In the genomic region with DNA sequence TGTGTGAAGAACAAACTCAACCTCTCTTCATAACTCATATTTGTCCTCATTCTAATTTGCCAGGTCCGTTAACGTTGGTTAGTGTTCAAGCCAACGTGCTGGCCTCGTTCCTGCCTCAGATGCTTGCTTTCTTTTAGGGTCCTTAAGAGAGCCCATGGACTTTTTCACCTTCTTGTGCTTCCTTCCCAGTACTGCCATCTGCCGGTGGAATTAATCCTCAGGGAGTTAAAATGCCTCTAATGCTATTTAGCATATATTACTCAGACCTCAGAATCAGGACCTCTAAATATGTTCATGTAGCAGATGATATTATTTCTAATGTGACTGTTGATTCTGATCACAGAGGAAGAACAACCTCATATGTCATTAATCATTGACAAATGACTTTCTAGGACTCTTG, we compare ENCODE assay signal across 11 mouse cellular contexts. TPM values are rescaled to one million over a fixed set of nuclear protein-coding genes. Genes with fewer than 3 reads are reported as not detected.
A peak's percentile ranks its signal among the peaks of the same experiment; 100 is the strongest.
DNase-seq lines count a peak whose midpoint lies in the region; ATAC-seq and TF ChIP-seq lines count a peak whose summit lies in the region.
"Had no signal": no experiment of that assay in that cellular context is flagged by ENCODE, and none has a peak within 500 bp of the region (broad histone marks: within the 10 kb centered on the region; RNA-seq: fewer than 3 reads in every experiment).

No protein-coding gene starts in this region.

- no peak overlapping the region for H3K4me3 ChIP-seq in forebrain, embryonic 14.5 days (ENCODE audit: low read depth, low read length)
- H3K4me3 ChIP-seq in forebrain, embryonic 12.5 days (replicated peaks), result no peak overlapping the region
- H3K4me3 ChIP-seq in stomach, postnatal 0 days (ENCODE audit: low read depth, low read length), result no peak overlapping the region
- no peak overlapping the region for H3K4me3 ChIP-seq in intestine, embryonic 16.5 days (ENCODE audit: low read length)
- no peak overlapping the region for H3K4me3 ChIP-seq in hindbrain, embryonic 14.5 days (replicated peaks; ENCODE audit: low read length)
- H3K4me3 ChIP-seq: limb, embryonic 13.5 days; megakaryocyte, embryonic 14.5 days had no signal

- H3K36me3 ChIP-seq in forebrain, embryonic 14.5 days (ENCODE audit: control insufficient read depth, insufficient read depth, low read length), result no peaks in the 10 kb centered on the region
- H3K36me3 ChIP-seq in forebrain, embryonic 12.5 days (replicated peaks), result no peaks in the 10 kb centered on the region
- no peaks in the 10 kb centered on the region for H3K36me3 ChIP-seq in stomach, postnatal 0 days (ENCODE audit: control insufficient read depth, insufficient read depth, low read length)
- H3K36me3 ChIP-seq in intestine, embryonic 16.5 days (ENCODE audit: control insufficient read depth, insufficient read depth, low read length), result no peaks in the 10 kb centered on the region
- H3K36me3 ChIP-seq in hindbrain, embryonic 14.5 days (replicated peaks; ENCODE audit: control insufficient read depth, insufficient read depth), result no peaks in the 10 kb centered on the region
- H3K36me3 ChIP-seq: limb, embryonic 13.5 days had no signal

- H3K9me3 ChIP-seq in forebrain, embryonic 14.5 days (replicated peaks; ENCODE audit: control insufficient read depth, low read length), result no peaks in the 10 kb centered on the region
- no peaks in the 10 kb centered on the region for H3K9me3 ChIP-seq in forebrain, embryonic 12.5 days
- H3K9me3 ChIP-seq in stomach, postnatal 0 days (ENCODE audit: control insufficient read depth, low read length), result no peaks in the 10 kb centered on the region
- H3K9me3 ChIP-seq in intestine, embryonic 16.5 days (ENCODE audit: control insufficient read depth, low read length), result no peaks in the 10 kb centered on the region
- no peaks in the 10 kb centered on the region for H3K9me3 ChIP-seq in hindbrain, embryonic 14.5 days (ENCODE audit: control insufficient read depth, low read length)
- H3K9me3 ChIP-seq: limb, embryonic 13.5 days had no signal

- H3K27me3 ChIP-seq in forebrain, embryonic 14.5 days (replicated peaks; ENCODE audit: control insufficient read depth, insufficient read depth, low read length), result no peaks in the 10 kb centered on the region
- no peaks in the 10 kb centered on the region for H3K27me3 ChIP-seq in forebrain, embryonic 12.5 days
- H3K27me3 ChIP-seq in stomach, postnatal 0 days (ENCODE audit: control insufficient read depth, insufficient read depth, low read length), result no peaks in the 10 kb centered on the region
- no peaks in the 10 kb centered on the region for H3K27me3 ChIP-seq in intestine, embryonic 16.5 days (replicated peaks; ENCODE audit: control insufficient read depth, insufficient read depth, low read length)
- no peaks in the 10 kb centered on the region for H3K27me3 ChIP-seq in hindbrain, embryonic 14.5 days (ENCODE audit: control insufficient read depth, insufficient read depth, low read length)
- H3K27me3 ChIP-seq: limb, embryonic 13.5 days; megakaryocyte, embryonic 14.5 days had no signal

- ATAC-seq in forebrain, embryonic 14.5 days, result no peak
- no peak for ATAC-seq in forebrain, embryonic 12.5 days (ENCODE audit: low FRiP score)
- ATAC-seq in stomach, postnatal 0 days (ENCODE audit: low FRiP score, low TSS enrichment), result no peak
- no peak for ATAC-seq in intestine, embryonic 16.5 days
- no peak for ATAC-seq in hindbrain, embryonic 14.5 days (ENCODE audit: low FRiP score)

- peak; percentile 6 for DNase-seq in forebrain, embryonic 14.5 days (ENCODE audit: low spot score)
- peak; percentile 40 for DNase-seq in lung, postnatal 10 days
- DNase-seq in lung, postnatal 25 days (ENCODE audit: low spot score), result no peak
- peak; percentile 76 for DNase-seq in R1 (ENCODE audit: low read depth, low spot score)
- DNase-seq in stomach, postnatal 0 days (ENCODE audit: low spot score), result no peak
- DNase-seq in hindbrain, embryonic 14.5 days (ENCODE audit: low spot score), result no peak

- H3K4me1 ChIP-seq in forebrain, embryonic 14.5 days (ENCODE audit: control insufficient read depth, insufficient read depth, low read length), result no peaks in the 10 kb centered on the region
- no peaks in the 10 kb centered on the region for H3K4me1 ChIP-seq in forebrain, embryonic 12.5 days
- H3K4me1 ChIP-seq in stomach, postnatal 0 days (replicated peaks; ENCODE audit: control insufficient read depth, insufficient read depth), result no peaks in the 10 kb centered on the region
- no peaks in the 10 kb centered on the region for H3K4me1 ChIP-seq in intestine, embryonic 16.5 days (ENCODE audit: control insufficient read depth, insufficient read depth, low read length)
- H3K4me1 ChIP-seq in hindbrain, embryonic 14.5 days (replicated peaks; ENCODE audit: control insufficient read depth, insufficient read depth, low read length), result no peaks in the 10 kb centered on the region
- H3K4me1 ChIP-seq: limb, embryonic 13.5 days had no signal

- H3K4me2 ChIP-seq in forebrain, embryonic 14.5 days (ENCODE audit: low read length), result no peak overlapping the region
- H3K4me2 ChIP-seq in forebrain, embryonic 12.5 days, result no peak overlapping the region
- no peak overlapping the region for H3K4me2 ChIP-seq in stomach, postnatal 0 days (replicated peaks; ENCODE audit: low read depth)
- H3K4me2 ChIP-seq in intestine, embryonic 16.5 days (ENCODE audit: low read depth, low read length), result no peak overlapping the region
- H3K4me2 ChIP-seq in hindbrain, embryonic 14.5 days (replicated peaks), result no peak overlapping the region
- H3K4me2 ChIP-seq: limb, embryonic 13.5 days had no signal

- TF ChIP-seq CTCF in stomach, postnatal 0 days (IDR thresholded peaks at IDR 0.05; ENCODE audit: low read depth), result peak; percentile 46

- no peak overlapping the region for H3K27ac ChIP-seq in forebrain, embryonic 14.5 days (ENCODE audit: low read depth, low read length)
- H3K27ac ChIP-seq in forebrain, embryonic 12.5 days, result no peak overlapping the region
- H3K27ac ChIP-seq in stomach, postnatal 0 days (replicated peaks), result no peak overlapping the region
- no peak overlapping the region for H3K27ac ChIP-seq in intestine, embryonic 16.5 days (ENCODE audit: low read length)
- no peak overlapping the region for H3K27ac ChIP-seq in hindbrain, embryonic 14.5 days
- H3K27ac ChIP-seq: limb, embryonic 13.5 days had no signal

- WGBS in forebrain, embryonic 14.5 days, result 57% methylated on average over 5 of the region's 5 CpGs
- 57% methylated on average over 5 of the region's 5 CpGs for WGBS in forebrain, embryonic 12.5 days
- WGBS in stomach, postnatal 0 days, result 59% methylated on average over 5 of the region's 5 CpGs
- WGBS in intestine, embryonic 16.5 days, result 56% methylated on average over 5 of the region's 5 CpGs
- WGBS in hindbrain, embryonic 14.5 days, result 60% methylated on average over 5 of the region's 5 CpGs

- no peak overlapping the region for H3K9ac ChIP-seq in forebrain, embryonic 14.5 days (ENCODE audit: low read length)
- H3K9ac ChIP-seq in forebrain, embryonic 12.5 days, result no peak overlapping the region
- H3K9ac ChIP-seq in stomach, postnatal 0 days (ENCODE audit: low read length), result no peak overlapping the region
- H3K9ac ChIP-seq in intestine, embryonic 16.5 days (ENCODE audit: low read depth, low read length), result no peak overlapping the region
- H3K9ac ChIP-seq in hindbrain, embryonic 14.5 days, result no peak overlapping the region
- H3K9ac ChIP-seq: limb, embryonic 13.5 days had no signal

- TF ChIP-seq EP300 in stomach, postnatal 0 days (optimal IDR thresholded peaks at IDR 0.05), result no peak

RNA-seq across cellular contexts. Expression of a gene that starts 20.6 kb away (rescaled TPM):
- not detected in 2 replicates for polyA plus RNA-seq in forebrain, embryonic 14.5 days (2014; fragmentation: Nextera tagmentation; extraction: Ambion mirVana)
- not detected in 2 replicates for polyA plus RNA-seq in forebrain, embryonic 12.5 days (2016; fragmentation: Nextera tagmentation; extraction: Ambion mirVana)
- 0.04 TPM in 2 replicates for polyA plus RNA-seq in stomach, postnatal 0 days (2015; fragmentation: Nextera tagmentation; extraction: Ambion mirVana)
- 0.05 and 0.06 TPM in 2 replicates for polyA plus RNA-seq in intestine, embryonic 16.5 days (2015; fragmentation: Nextera tagmentation; extraction: Ambion mirVana)
- not detected in 2 replicates for polyA plus RNA-seq in hindbrain, embryonic 14.5 days (2014; fragmentation: Nextera tagmentation; extraction: Ambion mirVana)
- polyA plus RNA-seq: embryonic facial prominence, embryonic 11.5 days had no signal

RNA-seq across cellular contexts. Expression of a gene that starts 32.7 kb away (rescaled TPM):
- 9.3 and 10.6 TPM in 2 replicates for polyA plus RNA-seq in forebrain, embryonic 14.5 days (2014; fragmentation: Nextera tagmentation; extraction: Ambion mirVana)
- 9.8 and 10.3 TPM in 2 replicates for polyA plus RNA-seq in forebrain, embryonic 12.5 days (2016; fragmentation: Nextera tagmentation; extraction: Ambion mirVana)
- polyA plus RNA-seq in stomach, postnatal 0 days (2015; fragmentation: Nextera tagmentation; extraction: Ambion mirVana), result 6.7 and 6.9 TPM in 2 replicates
- 8.5 and 9.1 TPM in 2 replicates for polyA plus RNA-seq in intestine, embryonic 16.5 days (2015; fragmentation: Nextera tagmentation; extraction: Ambion mirVana)
- 8.2 and 9.1 TPM in 2 replicates for polyA plus RNA-seq in hindbrain, embryonic 14.5 days (2014; fragmentation: Nextera tagmentation; extraction: Ambion mirVana)

RNA-seq across cellular contexts. Expression of a gene that starts 32.8 kb away (rescaled TPM):
- polyA plus RNA-seq in forebrain, embryonic 14.5 days (2014; fragmentation: Nextera tagmentation; extraction: Ambion mirVana), result 12.8 and 13.6 TPM in 2 replicates
- polyA plus RNA-seq in forebrain, embryonic 12.5 days (2016; fragmentation: Nextera tagmentation; extraction: Ambion mirVana), result 30.4 and 35.8 TPM in 2 replicates
- 2.9 and 3.4 TPM in 2 replicates for polyA plus RNA-seq in stomach, postnatal 0 days (2015; fragmentation: Nextera tagmentation; extraction: Ambion mirVana)
- 12.6 and 13.9 TPM in 2 replicates for polyA plus RNA-seq in intestine, embryonic 16.5 days (2015; fragmentation: Nextera tagmentation; extraction: Ambion mirVana)
- 5.5 and 5.7 TPM in 2 replicates for polyA plus RNA-seq in hindbrain, embryonic 14.5 days (2014; fragmentation: Nextera tagmentation; extraction: Ambion mirVana)

RNA-seq across cellular contexts. Expression of a gene that starts 34.4 kb away (rescaled TPM):
- polyA plus RNA-seq in forebrain, embryonic 14.5 days (2014; fragmentation: Nextera tagmentation; extraction: Ambion mirVana), result 0.15 TPM in 1 of 2 replicates, not detected in the other
- polyA plus RNA-seq in forebrain, embryonic 12.5 days (2016; fragmentation: Nextera tagmentation; extraction: Ambion mirVana), result not detected in 2 replicates
- polyA plus RNA-seq in stomach, postnatal 0 days (2015; fragmentation: Nextera tagmentation; extraction: Ambion mirVana), result 0.08 and 0.21 TPM in 2 replicates
- 0.93 and 1.2 TPM in 2 replicates for polyA plus RNA-seq in intestine, embryonic 16.5 days (2015; fragmentation: Nextera tagmentation; extraction: Ambion mirVana)
- 0.13 TPM in 1 of 2 replicates, not detected in the other for polyA plus RNA-seq in hindbrain, embryonic 14.5 days (2014; fragmentation: Nextera tagmentation; extraction: Ambion mirVana)
- polyA plus RNA-seq: limb, embryonic 13.5 days had no signal

Comparison
In these comparisons a context has a peak if more than half of its experiments do, and no peak if none do; other contexts are left out.
1. DNase-seq: peak in forebrain, embryonic 14.5 days (single experiment), lung, postnatal 10 days (single experiment) and R1 (single experiment); none in lung, postnatal 25 days (single experiment), stomach, postnatal 0 days (single experiment) and hindbrain, embryonic 14.5 days (single experiment).